Mouse (Mus musculus) bone marrow, adult 2 months (tissue): ENCODE results near the gene Bad. TPM values are rescaled to one million over a fixed set of nuclear protein-coding genes. Genes with fewer than 3 reads are reported as not detected.

Experiments
- H3K27ac ChIP-seq: fragments of 200-500 bp; 2 replicates; pipeline ENCODE4 v1.5.1; 2012; ENCODE audit warnings: low read depth, mild to moderate bottlenecking, control low read depth, inconsistent platforms, low read length; ENCODE audit not compliant: control insufficient read depth, poor library complexity, insufficient read depth
- H3K4me1 ChIP-seq: fragments of 200-500 bp; 2 replicates; pipeline ENCODE4 v1.6.1; 2011; ENCODE audit warnings: low read length; ENCODE audit not compliant: control insufficient read depth, insufficient read depth
- H3K4me3 ChIP-seq: fragments of 200-500 bp; replicated peaks from 2 replicates; pipeline ENCODE3; 2011; ENCODE audit warnings: mild to moderate bottlenecking, low read depth, low read length, control low read depth; ENCODE audit not compliant: control insufficient read depth
- CTCF ChIP-seq: fragments of 200-500 bp; IDR thresholded peaks from 2 replicates; pipeline ENCODE4 v1.5.1; 2011; ENCODE audit warnings: low read length, control low read depth; ENCODE audit not compliant: control insufficient read depth, insufficient read depth
- POLR2A ChIP-seq: fragments of 200-500 bp; IDR thresholded peaks from 2 replicates; pipeline ENCODE4 v1.6.1; 2011; ENCODE audit warnings: low read depth, mild to moderate bottlenecking, control low read depth, low read length, borderline replicate concordance; ENCODE audit not compliant: control insufficient read depth
- WGBS: fragments of 180-500 bp; shearing (Covaris S2); methylation state at CpG from one replicate; pipeline ENCODE4 v1.1.7; 2018; 5-methylcytosine and 5-hydroxymethylcytosine counted together
- polyA plus RNA-seq: library from polyadenylated mRNA; stranded (reverse); fragments of >200 nt; gene quantifications from 2 replicates; pipeline ENCODE4 v1.2.4, GENCODE M21; 2011; ENCODE audit warnings: low replicate concordance; ENCODE audit not compliant: missing spikeins, insufficient read depth, insufficient read length

Gene Bad
- polyA plus RNA-seq, 1 experiment: 20.4 TPM

DNA sequence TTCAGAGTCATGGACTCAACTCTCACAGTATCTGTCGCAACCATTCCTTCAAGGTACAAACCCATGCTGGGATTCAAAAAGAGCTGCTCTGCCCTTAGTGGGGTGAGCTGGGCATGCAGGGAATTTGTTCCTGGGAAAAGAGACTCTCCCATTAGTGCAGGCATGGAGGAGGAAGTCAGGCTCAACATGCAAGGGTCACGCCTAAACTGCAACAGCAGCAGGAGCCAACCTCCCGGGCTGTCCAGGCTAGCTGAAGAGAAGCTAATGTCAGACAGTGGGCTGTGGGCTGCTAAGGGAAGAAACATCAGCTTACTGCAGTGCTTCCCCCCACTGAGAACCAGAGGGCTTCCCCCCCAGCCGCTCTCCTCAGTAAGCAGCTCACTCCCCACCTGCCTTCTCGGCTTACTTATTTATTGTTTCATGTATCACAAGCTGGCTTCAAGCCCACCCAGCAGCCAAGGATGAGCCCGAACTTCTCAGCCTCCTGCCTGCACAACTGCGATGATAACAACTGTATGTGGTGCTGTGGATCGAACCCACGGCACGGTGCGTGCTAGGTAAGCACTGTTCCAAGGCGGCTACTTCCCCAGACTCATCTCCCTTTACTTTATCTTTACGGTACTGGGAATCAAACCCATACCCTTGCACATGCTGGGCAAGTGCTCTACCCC is 30.7 kb downstream of the Bad start:
- H3K27ac ChIP-seq: no peak overlapping the region
- TF ChIP-seq POLR2A (no peak), CTCF (no peak)
- 82% methylated on average over 13 of the region's 13 CpGs for WGBS
- peaks cover 4% of the 10 kb centered on the region; the same call in 1 of the 2 replicates for H3K4me1 ChIP-seq
- no peak overlapping the region for H3K4me3 ChIP-seq

DNA sequence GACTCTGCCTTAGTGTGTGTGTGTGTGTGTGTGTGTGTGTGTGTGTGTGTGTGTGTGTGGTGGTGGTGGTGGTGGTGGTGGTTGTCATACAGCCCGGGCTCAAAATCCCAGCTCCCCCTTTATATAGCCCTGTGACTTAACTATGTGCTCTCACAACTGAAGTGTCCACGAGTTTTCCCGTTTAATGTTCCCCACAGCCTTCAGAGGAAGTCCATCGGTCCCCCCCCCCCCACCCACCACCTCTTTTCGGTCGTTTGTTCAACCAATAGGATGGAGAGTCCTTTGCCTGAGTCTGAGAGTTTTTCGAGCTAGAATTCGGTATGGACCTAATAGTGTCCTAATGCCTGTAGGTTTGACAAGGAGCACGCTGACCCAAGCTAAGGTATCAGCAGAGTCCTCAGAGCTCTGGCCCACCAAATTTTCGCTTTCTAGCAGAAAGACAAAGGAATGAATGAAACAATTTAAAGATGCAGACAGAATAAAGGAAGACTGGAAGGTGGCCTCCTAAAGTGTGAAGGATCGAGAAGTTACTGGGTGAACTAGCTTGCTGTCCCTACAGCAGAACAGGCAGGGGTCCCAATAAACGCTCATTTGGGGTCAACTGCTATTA is 32.0 kb downstream of the Bad start:
- no peak overlapping the region for H3K27ac ChIP-seq
- WGBS: 23% methylated on average over 12 of the region's 12 CpGs
- H3K4me1 ChIP-seq: peaks cover 4% of the 10 kb centered on the region; the same call in 1 of the 2 replicates
- TF ChIP-seq POLR2A (no peak), CTCF (no peak)
- H3K4me3 ChIP-seq: no peak overlapping the region

DNA sequence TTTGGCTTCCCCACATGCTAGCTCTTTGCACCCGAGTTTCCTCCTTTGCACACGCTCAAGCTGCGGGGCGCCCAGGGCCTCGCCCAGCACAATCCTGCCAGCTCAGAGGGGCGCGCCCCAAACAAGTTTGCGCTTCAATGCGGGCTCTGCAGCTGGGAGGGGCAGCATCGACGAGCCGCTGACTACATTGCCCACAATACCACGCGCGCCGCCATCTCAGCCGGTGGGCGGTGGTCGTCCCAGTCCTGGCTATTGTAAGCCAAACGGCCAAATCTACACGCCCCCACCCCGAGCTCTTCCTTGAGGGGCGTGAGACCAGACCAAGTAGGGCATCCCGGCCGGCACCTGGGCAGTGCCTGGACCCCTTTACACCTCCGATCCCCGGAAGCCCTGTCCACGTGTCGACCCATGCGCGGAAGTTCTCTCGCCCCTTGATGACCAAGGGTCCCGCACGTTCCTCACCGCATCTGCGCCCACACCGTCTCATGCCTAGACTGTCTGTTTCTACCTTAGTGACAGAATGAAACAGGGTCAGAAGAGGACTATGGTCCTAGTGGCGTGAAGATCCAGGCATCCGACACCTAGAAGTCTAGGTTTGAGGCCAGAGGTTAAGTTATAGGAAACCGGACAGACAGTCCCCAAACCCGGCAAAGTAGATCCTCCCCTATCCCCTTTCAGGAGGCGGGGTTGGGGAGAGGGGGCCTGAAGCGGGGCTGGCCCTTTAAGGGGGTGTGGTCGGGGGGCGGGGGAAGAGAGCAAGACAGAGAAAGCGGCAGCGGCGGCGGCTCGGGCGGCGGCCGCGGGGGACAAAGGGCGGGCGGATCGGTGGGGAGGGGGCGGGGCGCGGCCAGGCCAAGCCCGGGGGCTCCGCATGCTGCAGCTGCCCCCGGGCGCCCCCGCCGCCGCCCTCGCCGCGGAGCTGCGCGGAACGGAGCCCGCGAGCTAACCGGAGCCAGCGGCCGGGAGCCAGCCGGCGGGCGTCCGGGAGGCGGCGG is 32.8 kb downstream of the Bad start, which contains the start of gene Ppp1r14b:
Ppp1r14b (plus strand) TSS at position 758 of the 995 bp plus-strand sequence.
- Histone ChIP-seq H3K4me3 (peak within 1 kb of the TSS; percentile 87), H3K27ac (peak within 1 kb of the TSS; percentile 66), H3K4me1 (peaks cover 4% of the 10 kb centered on the region; the same call in 1 of the 2 replicates)
- TF ChIP-seq POLR2A (no peak), CTCF (no peak)
- 2% methylated on average over 77 of the region's 84 CpGs for WGBS

DNA sequence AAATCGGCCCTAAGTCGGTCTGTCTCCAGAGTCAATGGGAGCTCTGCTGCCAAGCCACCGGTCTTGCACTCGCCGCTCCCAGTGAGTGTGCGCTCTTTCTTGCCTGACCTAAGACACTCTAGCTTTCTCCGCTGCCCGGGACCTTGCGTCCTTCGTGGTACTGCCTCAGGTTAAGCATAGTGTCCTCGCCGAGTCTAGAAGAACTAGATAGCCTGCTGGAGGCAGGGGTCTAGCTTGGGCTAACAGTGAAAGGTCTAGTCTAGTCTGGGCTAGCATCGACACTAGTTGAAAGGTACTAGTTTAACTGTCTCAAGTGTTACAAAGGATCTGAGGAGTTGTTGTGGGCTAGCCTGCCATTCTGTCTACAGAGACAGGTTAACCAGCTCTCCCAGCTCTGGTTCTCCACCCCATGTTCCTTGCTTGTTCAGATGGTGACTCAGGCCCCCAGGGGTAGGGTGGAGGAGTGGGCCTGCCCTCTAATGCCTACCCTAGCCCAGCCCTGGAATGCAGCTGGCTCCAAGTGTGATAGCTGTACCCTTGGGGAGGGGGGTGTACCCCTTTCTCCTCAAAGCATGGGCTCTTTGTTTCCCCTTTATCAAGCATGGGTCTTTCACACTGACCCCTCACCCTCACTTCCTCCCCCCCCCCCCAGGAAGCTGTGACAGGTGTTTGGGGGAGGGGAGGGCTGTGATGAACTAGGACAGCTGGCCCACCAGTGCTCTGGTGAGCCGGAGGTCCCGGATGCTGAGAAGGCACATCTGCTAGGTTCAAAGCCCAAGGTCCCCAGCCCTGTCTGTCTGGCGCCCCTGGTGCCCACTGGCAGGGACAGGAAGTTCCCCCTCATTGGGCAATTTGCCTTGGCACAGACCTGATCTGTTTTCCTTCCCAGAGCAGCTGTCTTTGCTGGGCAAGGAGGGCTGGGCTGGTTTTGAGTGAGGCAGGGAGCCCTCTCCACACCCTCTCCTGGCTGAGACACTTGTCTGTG is 34.2 kb downstream of the Bad start, which contains the start of gene Plcb3:
Plcb3 (minus strand) TSS at position 934 of the 985 bp plus-strand sequence.
- under 1% methylated on average over 16 of the region's 16 CpGs for WGBS
- TF ChIP-seq CTCF (peak; percentile 52; the same call in 1 of the 2 replicates), POLR2A (peak; percentile 28; the same call in 1 of the 2 replicates)
- peaks cover 3% of the 10 kb centered on the region; the same call in 1 of the 2 replicates for H3K4me1 ChIP-seq
- H3K27ac ChIP-seq: peak within 1 kb of the TSS; percentile 66
- H3K4me3 ChIP-seq: peak within 1 kb of the TSS; percentile 67

DNA sequence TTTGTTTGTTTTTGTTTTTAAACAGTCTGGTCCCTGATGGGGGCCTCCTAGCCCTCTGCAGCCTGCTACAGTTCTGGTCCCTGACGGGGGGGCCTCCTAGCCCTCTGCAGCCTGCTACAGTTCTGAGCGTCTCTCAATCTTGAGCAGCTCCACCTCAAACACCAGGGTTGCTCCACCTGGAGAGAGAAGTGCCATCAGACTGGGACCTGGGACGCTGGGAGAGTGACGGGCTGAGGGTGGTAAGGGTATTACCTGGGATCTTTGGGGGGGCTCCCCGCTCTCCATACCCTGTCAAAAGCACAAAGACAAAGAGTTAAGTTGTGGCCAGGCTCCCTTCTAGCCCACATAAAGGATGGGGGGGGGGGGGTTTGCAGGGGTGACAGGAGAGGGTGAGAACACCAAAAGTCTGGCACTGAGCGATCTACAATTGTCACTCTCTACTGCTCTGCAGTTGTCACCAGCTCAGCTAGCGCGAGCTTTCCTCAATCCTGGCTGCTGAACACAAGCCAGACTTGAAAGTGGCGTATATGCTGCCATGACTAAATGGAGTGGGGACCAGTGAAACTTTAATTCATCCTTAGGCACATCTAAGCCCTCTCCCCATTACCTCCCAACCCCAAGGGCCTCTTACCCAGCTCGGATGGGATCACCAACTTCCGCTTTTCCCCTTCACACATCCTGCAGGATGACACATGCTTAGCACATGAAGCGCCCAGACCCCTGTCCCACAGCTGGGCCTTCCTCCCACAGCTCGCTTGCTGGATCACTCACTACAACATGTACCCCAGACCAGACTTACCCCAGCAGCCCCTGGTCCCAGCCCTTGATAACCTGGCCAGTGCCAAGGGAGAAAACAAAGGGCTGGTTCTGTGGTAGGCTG is 36.3 kb downstream of the Bad start:
- Histone ChIP-seq H3K4me1 (peaks cover 3% of the 10 kb centered on the region; the same call in 1 of the 2 replicates), H3K4me3 (no peak overlapping the region), H3K27ac (no peak overlapping the region)
- TF ChIP-seq CTCF (no peak), POLR2A (no peak)
- 78% methylated on average over 13 of the region's 13 CpGs for WGBS

DNA sequence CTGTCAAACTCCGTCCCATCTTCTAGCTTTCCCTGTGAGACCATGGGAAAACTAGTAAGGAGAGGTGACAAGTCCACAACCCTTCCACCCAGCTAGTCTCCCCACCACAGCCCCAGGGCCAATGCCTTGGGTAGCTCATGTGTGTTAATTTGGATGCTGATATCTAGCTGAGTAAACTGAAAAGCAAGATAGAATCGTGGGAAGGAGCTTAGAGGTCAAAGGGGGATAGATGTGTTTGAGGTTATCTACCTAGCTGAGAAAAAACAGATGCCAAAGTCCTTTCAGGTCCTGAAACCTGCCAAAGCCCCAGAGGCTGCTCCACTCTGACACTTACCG is 36.9 kb downstream of the Bad start:
- Histone ChIP-seq H3K4me3 (no peak overlapping the region), H3K4me1 (peaks cover 3% of the 10 kb centered on the region; the same call in 1 of the 2 replicates), H3K27ac (no peak overlapping the region)
- no peak for TF ChIP-seq POLR2A
- no peak for TF ChIP-seq CTCF
- WGBS: 57% methylated on average over 3 of the region's 3 CpGs

DNA sequence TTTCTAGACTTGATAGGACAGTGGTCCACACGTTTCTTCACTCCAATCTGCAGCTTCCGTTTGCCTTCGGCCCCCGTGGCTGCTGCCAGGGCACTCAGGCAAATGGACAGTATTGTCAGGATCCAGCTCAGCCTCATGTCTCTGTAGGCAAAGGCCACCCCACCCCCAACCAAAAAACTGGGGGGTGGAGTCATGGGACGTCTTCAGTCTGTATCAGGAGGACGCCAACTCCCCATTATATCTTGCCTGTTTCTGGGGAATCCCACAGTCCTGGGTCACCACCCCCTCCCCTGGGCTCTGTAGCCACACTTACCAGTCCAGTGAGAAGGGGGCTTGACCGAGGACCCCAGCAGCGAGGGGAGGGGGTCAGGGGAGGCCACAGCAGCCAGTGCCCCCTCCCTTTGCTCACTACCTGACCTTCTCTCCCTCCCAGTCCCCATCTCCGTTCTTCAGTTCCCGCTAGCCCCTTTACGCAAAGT is 37.4 kb downstream of the Bad start:
- no peak for TF ChIP-seq POLR2A
- no peak for TF ChIP-seq CTCF
- Histone ChIP-seq H3K4me3 (peak overlapping the region; percentile 73), H3K4me1 (peaks cover 3% of the 10 kb centered on the region; the same call in 1 of the 2 replicates), H3K27ac (peak overlapping the region; percentile 42; the same call in 1 of the 2 replicates)
- WGBS: 23% methylated on average over 11 of the region's 11 CpGs
